Mouse (Mus musculus) liver, postnatal 0 days (tissue): ENCODE data around the gene Eloa.

Experiments used
- CTCF ChIP-seq: sonication (generic); IDR thresholded peaks from 2 replicates; pipeline ENCODE4 v1.5.1; 2016; ENCODE audit warnings: antibody characterized with exemption, low read depth
- EP300 ChIP-seq: IDR thresholded peaks from 2 replicates; pipeline ENCODE4 v1.6.1; 2016; ENCODE audit warnings: antibody characterized with exemption, low read depth, mild to moderate bottlenecking

DNA sequence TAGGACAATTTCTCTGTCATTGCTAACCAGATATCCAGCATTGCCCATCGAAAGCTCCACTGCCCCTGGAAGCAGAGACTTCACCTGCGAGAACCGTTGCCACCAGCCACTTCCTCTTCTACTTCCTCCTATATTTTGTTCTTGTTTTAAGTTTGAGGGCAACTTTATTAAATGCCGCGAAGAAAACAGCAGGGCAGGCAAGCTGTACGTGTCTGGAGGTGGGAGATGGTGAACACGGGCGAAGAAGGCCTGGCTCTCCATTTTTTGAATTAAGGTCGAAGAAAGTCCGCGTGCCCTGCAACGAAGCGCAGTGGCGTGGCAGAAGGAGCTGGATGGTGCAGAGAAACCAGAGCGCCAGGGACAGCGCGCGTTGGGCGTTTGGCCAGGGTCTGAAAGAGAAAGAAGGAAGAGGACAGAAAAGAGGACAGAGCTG, 6.6 kb upstream of the Eloa start:
- TF ChIP-seq EP300 = no peak
- no peak for TF ChIP-seq CTCF
